In the genomic region with DNA sequence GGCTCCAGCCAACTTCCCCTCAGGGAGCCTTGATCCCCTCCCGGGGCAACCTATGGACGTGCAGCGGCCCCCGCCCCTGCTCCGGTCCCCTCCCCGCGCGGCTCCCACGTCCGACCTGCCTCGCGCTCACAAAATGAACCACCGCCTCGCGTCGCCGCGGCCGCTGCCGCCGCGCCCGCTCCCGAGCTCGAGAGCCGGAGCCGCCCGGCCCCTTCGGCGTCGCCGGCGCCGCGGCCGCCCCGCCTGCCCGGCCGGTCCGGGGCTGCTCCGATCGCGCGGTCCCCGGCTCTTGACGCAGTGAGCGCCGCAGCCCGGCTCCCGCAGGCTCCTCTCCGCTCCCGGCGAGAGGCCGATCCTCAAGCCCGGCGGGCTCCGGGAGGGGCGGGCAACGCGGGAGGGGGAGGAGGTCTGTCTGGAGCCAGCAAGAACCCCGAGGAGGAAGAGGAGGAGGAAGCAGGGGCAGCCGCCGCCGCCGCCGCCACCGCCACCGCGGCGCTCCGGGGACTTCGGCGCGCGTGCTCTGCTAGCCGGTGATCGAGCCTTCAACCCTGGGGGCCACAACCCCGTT, we compare ENCODE assay signal across 8 mouse cellular contexts. TPM values are rescaled to one million over a fixed set of nuclear protein-coding genes. Genes with fewer than 3 reads are reported as not detected.
DNase-seq lines count a peak whose midpoint lies in the region; ATAC-seq and TF ChIP-seq lines count a peak whose summit lies in the region.
"Had no signal": no experiment of that assay in that cellular context is flagged by ENCODE, and none has a peak within 500 bp of the region (broad histone marks: within the 10 kb centered on the region; RNA-seq: fewer than 3 reads in every experiment).

No protein-coding gene starts in this region.

- TF ChIP-seq POLR2A in olfactory bulb, adult 2 months (IDR thresholded peaks at IDR 0.05; ENCODE audit: insufficient read depth, low read depth, low read length), result 0 out of 2 replicates have a peak, but pooled peaks have one; percentile 14

- peak; percentile 53 for DNase-seq in embryonic facial prominence, embryonic 11.5 days (ENCODE audit: low spot score)
- DNase-seq in spleen, postnatal 36 days (ENCODE audit: low spot score in 2 of 2), result no peak

- under 1% methylated on average over 68 of the region's 78 CpGs for WGBS in embryonic facial prominence, embryonic 11.5 days
- under 1% methylated on average over 68 of the region's 78 CpGs for WGBS in heart, embryonic 16.5 days
- WGBS in liver, embryonic 12.5 days (ENCODE audit: insufficient replicate concordance), result under 1% methylated on average over 69 of the region's 78 CpGs
- under 1% methylated on average over 76 of the region's 78 CpGs for WGBS in olfactory bulb, adult 2 months

- H3K27ac ChIP-seq in embryonic facial prominence, embryonic 11.5 days (replicated peaks; ENCODE audit: low read depth, low read length), result no peak overlapping the region
- no peak overlapping the region for H3K27ac ChIP-seq in heart, embryonic 16.5 days (ENCODE audit: low read length)
- H3K27ac ChIP-seq in liver, embryonic 12.5 days, result no peak overlapping the region
- H3K27ac ChIP-seq in olfactory bulb, adult 2 months (ENCODE audit: insufficient read depth, low read depth, low read length), result peak overlapping the region; percentile 79

- peaks cover 38% of the 10 kb centered on the region for H3K4me1 ChIP-seq in megakaryocyte, embryonic 14.5 days
- peaks cover 13% of the 10 kb centered on the region for H3K4me1 ChIP-seq in embryonic facial prominence, embryonic 11.5 days (ENCODE audit: control insufficient read depth, insufficient read depth, low read length)
- peaks cover 13% of the 10 kb centered on the region for H3K4me1 ChIP-seq in heart, embryonic 16.5 days (ENCODE audit: control insufficient read depth, insufficient read depth, low read length)
- 0 out of 2 replicates have a peak, but pooled peaks cover 16% of the 10 kb centered on the region for H3K4me1 ChIP-seq in liver, embryonic 12.5 days
- peaks cover 41% of the 10 kb centered on the region for H3K4me1 ChIP-seq in olfactory bulb, adult 2 months (ENCODE audit: control insufficient read depth, insufficient read depth, low read length)

- ATAC-seq in megakaryocyte, adult 5-6 weeks (ENCODE audit: poor library complexity, severe bottlenecking), result no peak
- ATAC-seq in embryonic facial prominence, embryonic 11.5 days (replicated peaks; ENCODE audit: insufficient number of reproducible peaks, low FRiP score, low TSS enrichment, low read depth), result 0 out of 2 replicates have a peak, but pooled peaks have one; percentile 20
- 0 out of 2 replicates have a peak, but pooled peaks have one; percentile 15 for ATAC-seq in heart, embryonic 16.5 days (replicated peaks; ENCODE audit: extremely low read depth, insufficient read depth, low FRiP score)
- no peak for ATAC-seq in liver, embryonic 12.5 days

- peak overlapping the region; percentile 100 for H3K4me2 ChIP-seq in embryonic facial prominence, embryonic 11.5 days (ENCODE audit: low read depth, low read length)
- peak overlapping the region; percentile 98 for H3K4me2 ChIP-seq in heart, embryonic 16.5 days (ENCODE audit: low read depth, low read length)
- peak overlapping the region; percentile 72 for H3K4me2 ChIP-seq in liver, embryonic 12.5 days

- no peaks in the 10 kb centered on the region for H3K36me3 ChIP-seq in megakaryocyte, embryonic 14.5 days (replicated peaks; ENCODE audit: low read length)
- no peaks in the 10 kb centered on the region for H3K36me3 ChIP-seq in embryonic facial prominence, embryonic 11.5 days (replicated peaks; ENCODE audit: control insufficient read depth, insufficient read depth, low read depth, low read length)
- H3K36me3 ChIP-seq in heart, embryonic 16.5 days (ENCODE audit: control insufficient read depth, insufficient read depth), result no peaks in the 10 kb centered on the region
- no peaks in the 10 kb centered on the region for H3K36me3 ChIP-seq in liver, embryonic 12.5 days

- H3K27me3 ChIP-seq in megakaryocyte, embryonic 14.5 days (replicated peaks), result peaks cover 98% of the 10 kb centered on the region
- peaks cover 69% of the 10 kb centered on the region for H3K27me3 ChIP-seq in embryonic facial prominence, embryonic 11.5 days (ENCODE audit: control insufficient read depth, insufficient read depth, low read length)
- H3K27me3 ChIP-seq in heart, embryonic 16.5 days (ENCODE audit: control insufficient read depth, insufficient read depth, low read length), result peaks cover 78% of the 10 kb centered on the region
- H3K27me3 ChIP-seq in liver, embryonic 12.5 days (replicated peaks), result peaks cover 94% of the 10 kb centered on the region

- peak overlapping the region; percentile 88 for H3K4me3 ChIP-seq in megakaryocyte, embryonic 14.5 days (replicated peaks)
- peak overlapping the region; percentile 59 for H3K4me3 ChIP-seq in embryonic facial prominence, embryonic 11.5 days (ENCODE audit: low read depth, low read length)
- H3K4me3 ChIP-seq in heart, embryonic 16.5 days (ENCODE audit: low read length), result peak overlapping the region; percentile 61
- H3K4me3 ChIP-seq in liver, embryonic 12.5 days, result peak overlapping the region; percentile 51
- peak overlapping the region; percentile 66 for H3K4me3 ChIP-seq in olfactory bulb, adult 2 months (ENCODE audit: insufficient read depth, low read depth, low read length)

- TF ChIP-seq CTCF in olfactory bulb, adult 2 months (IDR thresholded peaks at IDR 0.05; ENCODE audit: insufficient read depth, low read depth, low read length), result no peak

- H3K9me3 ChIP-seq in megakaryocyte, embryonic 14.5 days, result no peaks in the 10 kb centered on the region
- H3K9me3 ChIP-seq in embryonic facial prominence, embryonic 11.5 days (replicated peaks; ENCODE audit: control insufficient read depth, low read length), result no peaks in the 10 kb centered on the region
- H3K9me3 ChIP-seq in heart, embryonic 16.5 days (replicated peaks; ENCODE audit: control insufficient read depth, low read length), result no peaks in the 10 kb centered on the region
- no peaks in the 10 kb centered on the region for H3K9me3 ChIP-seq in liver, embryonic 12.5 days (replicated peaks)

- H3K9ac ChIP-seq in embryonic facial prominence, embryonic 11.5 days (replicated peaks; ENCODE audit: low read length), result peak overlapping the region; percentile 62
- peak overlapping the region; percentile 67 for H3K9ac ChIP-seq in heart, embryonic 16.5 days (ENCODE audit: low read length)
- peak overlapping the region; percentile 17; the same call in 1 of the 2 replicates for H3K9ac ChIP-seq in liver, embryonic 12.5 days

RNA-seq across cellular contexts. Expression of a gene that starts 0.6 kb away (rescaled TPM):
- 0.11 TPM in 1 of 2 replicates, not detected in the other for polyA plus RNA-seq in megakaryocyte, embryonic 14.5 days (2012; ENCODE audit: insufficient read depth, low replicate concordance)
- total RNA-seq in megakaryocyte, adult 5-6 weeks (2015), result not detected in 2 replicates
- not detected in 2 replicates for total RNA-seq in megakaryocyte, adult 5-6 weeks (2017)
- 0.27 and 0.28 TPM in 2 replicates for polyA plus RNA-seq in embryonic facial prominence, embryonic 11.5 days (2014; fragmentation: Nextera tagmentation; extraction: Ambion mirVana)
- polyA plus RNA-seq in heart, embryonic 16.5 days (2015; fragmentation: Nextera tagmentation; extraction: Ambion mirVana), result 0.19 and 0.68 TPM in 2 replicates
- 0.05 and 0.14 TPM in 2 replicates for polyA plus RNA-seq in liver, embryonic 12.5 days (2016; fragmentation: Nextera tagmentation; extraction: Ambion mirVana)
- not detected in 2 replicates for polyA plus RNA-seq in olfactory bulb, adult 2 months (2012; ENCODE audit: insufficient read depth, insufficient read length, low replicate concordance, missing spikeins)
- total RNA-seq: common myeloid progenitor, adult 5-6 weeks had no signal

Comparison
In these comparisons a context has a peak if more than half of its experiments do, and no peak if none do; other contexts are left out.
1. ATAC-seq: peak in embryonic facial prominence, embryonic 11.5 days (single experiment) and heart, embryonic 16.5 days (single experiment); none in megakaryocyte, adult 5-6 weeks (single experiment) and liver, embryonic 12.5 days (single experiment).
2. H3K9ac ChIP-seq: peak in every context shown above with its lines; median percentile 67 in heart, embryonic 16.5 days; 62 in embryonic facial prominence, embryonic 11.5 days; 17 in liver, embryonic 12.5 days.
3. Peak in every context shown above with its lines, with median percentiles within 50 percentile points of each other: H3K4me3 ChIP-seq and H3K4me2 ChIP-seq.